Comparison of ENCODE assay signal across 8 mouse cellular contexts in the genomic region with DNA sequence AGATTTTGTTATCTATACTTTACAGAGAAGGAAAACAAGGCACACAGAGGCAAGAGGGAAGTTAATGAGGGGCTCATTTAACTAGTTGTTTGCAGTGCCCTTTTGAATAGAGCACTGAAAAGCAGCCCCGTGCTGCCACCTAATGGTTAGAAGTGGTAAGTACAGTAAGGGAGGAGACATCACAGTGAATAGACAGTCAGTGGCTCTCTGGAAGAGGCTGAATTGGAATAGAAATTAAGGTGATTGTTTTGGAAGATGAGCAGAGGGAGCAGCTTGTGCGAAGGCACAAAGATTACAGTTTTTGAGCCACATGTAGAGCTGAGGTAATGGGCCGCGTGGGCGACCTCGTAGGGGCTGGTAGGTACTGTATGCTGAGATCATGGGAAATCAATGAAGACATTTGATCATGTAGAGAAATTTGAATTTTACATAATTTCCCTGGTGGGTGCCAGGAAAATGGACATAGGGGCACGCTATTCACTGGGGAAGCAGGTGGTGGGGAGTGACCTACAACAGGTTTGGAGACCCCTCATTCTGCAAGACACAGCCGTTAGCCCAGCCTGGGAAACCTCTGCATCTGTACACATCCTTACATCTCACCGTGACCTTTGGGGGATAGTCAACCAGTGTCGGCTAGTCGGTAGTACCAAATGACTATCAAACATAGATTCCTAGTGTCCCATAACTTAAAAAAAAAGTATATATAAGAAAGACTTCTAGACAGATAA. TPM values are rescaled to one million over a fixed set of nuclear protein-coding genes. Genes with fewer than 3 reads are reported as not detected.
DNase-seq lines count a peak whose midpoint lies in the region; ATAC-seq lines count a peak whose summit lies in the region.
"Had no signal": no experiment of that assay in that cellular context is flagged by ENCODE, and none has a peak within 500 bp of the region (broad histone marks: within the 10 kb centered on the region; RNA-seq: fewer than 3 reads in every experiment).

No protein-coding gene starts in this region.

- no peaks in the 10 kb centered on the region for H3K9me3 ChIP-seq in heart, embryonic 15.5 days (replicated peaks)
- H3K9me3 ChIP-seq in stomach, embryonic 14.5 days (ENCODE audit: control insufficient read depth, low read depth, low read length): no peaks in the 10 kb centered on the region

- no peak overlapping the region for H3K27ac ChIP-seq in heart, embryonic 15.5 days
- no peak overlapping the region for H3K27ac ChIP-seq in stomach, embryonic 14.5 days (ENCODE audit: low read length)

- no peak overlapping the region for H3K9ac ChIP-seq in heart, embryonic 15.5 days
- H3K9ac ChIP-seq in stomach, embryonic 14.5 days (replicated peaks; ENCODE audit: low read depth, low read length): no peak overlapping the region

- H3K4me3 ChIP-seq in heart, embryonic 15.5 days: peak overlapping the region; percentile 39
- peak overlapping the region; percentile 12; the same call in 1 of the 2 replicates for H3K4me3 ChIP-seq in stomach, embryonic 14.5 days (ENCODE audit: low read depth, low read length)

- WGBS in heart, embryonic 15.5 days: 44% methylated on average over 11 of the region's 11 CpGs
- 44% methylated on average over 11 of the region's 11 CpGs for WGBS in stomach, embryonic 14.5 days

- H3K27me3 ChIP-seq in heart, embryonic 15.5 days: no peaks in the 10 kb centered on the region
- H3K27me3 ChIP-seq in stomach, embryonic 14.5 days (ENCODE audit: control insufficient read depth, insufficient read depth, low read length): no peaks in the 10 kb centered on the region

- peak overlapping the region; percentile 52 for H3K4me2 ChIP-seq in heart, embryonic 15.5 days
- H3K4me2 ChIP-seq in stomach, embryonic 14.5 days (replicated peaks; ENCODE audit: low read depth, low read length): peak overlapping the region; percentile 25

- ATAC-seq in heart, embryonic 15.5 days (replicated peaks; ENCODE audit: insufficient number of reproducible peaks, insufficient read depth, low FRiP score, low read depth): no peak
- ATAC-seq in stomach, embryonic 14.5 days (ENCODE audit: insufficient number of reproducible peaks, insufficient read depth, low FRiP score, low read depth): peak; percentile 63

- DNase-seq in thymus, postnatal 0 days (ENCODE audit: low spot score): peak; percentile 56
- no peak for DNase-seq in thymus, postnatal 36 days
- DNase-seq in c-Kit-positive CD71-positive TER-119-positive erythroid progenitor cells, embryonic 14.5 days (ENCODE audit: low spot score): peak; percentile 34
- peak; percentile 23 to 31 for DNase-seq in kidney, postnatal 36 days
- peak; percentile 35 for DNase-seq in lung, postnatal 14 days

- H3K36me3 ChIP-seq in heart, embryonic 15.5 days: no peaks in the 10 kb centered on the region
- no peaks in the 10 kb centered on the region for H3K36me3 ChIP-seq in stomach, embryonic 14.5 days (ENCODE audit: control insufficient read depth, insufficient read depth, low read length)

- no peaks in the 10 kb centered on the region for H3K4me1 ChIP-seq in heart, embryonic 15.5 days (replicated peaks)
- H3K4me1 ChIP-seq in stomach, embryonic 14.5 days (ENCODE audit: control insufficient read depth, insufficient read depth, low read length): no peaks in the 10 kb centered on the region

RNA-seq across cellular contexts. Expression of gene Krtap28-13, which starts 15.6 kb away (rescaled TPM):
- polyA plus RNA-seq in thymus, postnatal 0 days (2015; fragmentation: Nextera tagmentation; extraction: Ambion mirVana): not detected in 2 replicates
- polyA plus RNA-seq in heart, embryonic 15.5 days (2015; fragmentation: Nextera tagmentation; extraction: Ambion mirVana): not detected in 2 replicates
- not detected in 2 replicates for polyA plus RNA-seq in stomach, embryonic 14.5 days (2014; fragmentation: Nextera tagmentation; extraction: Ambion mirVana)
- polyA plus RNA-seq: gonadal fat pad, adult 2 months had no signal

RNA-seq across cellular contexts. Expression of gene A030005K14Rik, which starts 17.2 kb away (rescaled TPM):
- polyA plus RNA-seq in thymus, postnatal 0 days (2015; fragmentation: Nextera tagmentation; extraction: Ambion mirVana): not detected in 2 replicates
- not detected in 2 replicates for polyA plus RNA-seq in heart, embryonic 15.5 days (2015; fragmentation: Nextera tagmentation; extraction: Ambion mirVana)
- polyA plus RNA-seq in stomach, embryonic 14.5 days (2014; fragmentation: Nextera tagmentation; extraction: Ambion mirVana): not detected in 2 replicates
- polyA plus RNA-seq: gonadal fat pad, adult 2 months had no signal

RNA-seq across cellular contexts. Expression of gene Gm47969, which starts 31.6 kb away (rescaled TPM):
- not detected in 2 replicates for polyA plus RNA-seq in thymus, postnatal 0 days (2015; fragmentation: Nextera tagmentation; extraction: Ambion mirVana)
- polyA plus RNA-seq in heart, embryonic 15.5 days (2015; fragmentation: Nextera tagmentation; extraction: Ambion mirVana): not detected in 2 replicates
- polyA plus RNA-seq in stomach, embryonic 14.5 days (2014; fragmentation: Nextera tagmentation; extraction: Ambion mirVana): not detected in 2 replicates
- polyA plus RNA-seq: gonadal fat pad, adult 2 months had no signal

RNA-seq across cellular contexts. Expression of gene Krtap28-10, which starts 34.1 kb away (rescaled TPM):
- not detected in 2 replicates for polyA plus RNA-seq in thymus, postnatal 0 days (2015; fragmentation: Nextera tagmentation; extraction: Ambion mirVana)
- not detected in 2 replicates for polyA plus RNA-seq in heart, embryonic 15.5 days (2015; fragmentation: Nextera tagmentation; extraction: Ambion mirVana)
- polyA plus RNA-seq in stomach, embryonic 14.5 days (2014; fragmentation: Nextera tagmentation; extraction: Ambion mirVana): not detected in 2 replicates
- polyA plus RNA-seq: gonadal fat pad, adult 2 months had no signal

RNA-seq across cellular contexts. Expression of gene Slc19a3, which starts 38.1 kb away (rescaled TPM):
- 0.09 and 0.15 TPM in 2 replicates for polyA plus RNA-seq in thymus, postnatal 0 days (2015; fragmentation: Nextera tagmentation; extraction: Ambion mirVana)
- polyA plus RNA-seq in heart, embryonic 15.5 days (2015; fragmentation: Nextera tagmentation; extraction: Ambion mirVana): 1.7 and 2.0 TPM in 2 replicates
- 0.56 and 1.1 TPM in 2 replicates for polyA plus RNA-seq in stomach, embryonic 14.5 days (2014; fragmentation: Nextera tagmentation; extraction: Ambion mirVana)

Comparison
In these comparisons a context has a peak if more than half of its experiments do, and no peak if none do; other contexts are left out.
1. DNase-seq: peak in thymus, postnatal 0 days (single experiment), c-Kit-positive CD71-positive TER-119-positive erythroid progenitor cells, embryonic 14.5 days (single experiment), kidney, postnatal 36 days (2 of 2) and lung, postnatal 14 days (single experiment); none in thymus, postnatal 36 days (0 of 2).